ENCODE assay signal across 27 mouse cellular contexts in the genomic region with DNA sequence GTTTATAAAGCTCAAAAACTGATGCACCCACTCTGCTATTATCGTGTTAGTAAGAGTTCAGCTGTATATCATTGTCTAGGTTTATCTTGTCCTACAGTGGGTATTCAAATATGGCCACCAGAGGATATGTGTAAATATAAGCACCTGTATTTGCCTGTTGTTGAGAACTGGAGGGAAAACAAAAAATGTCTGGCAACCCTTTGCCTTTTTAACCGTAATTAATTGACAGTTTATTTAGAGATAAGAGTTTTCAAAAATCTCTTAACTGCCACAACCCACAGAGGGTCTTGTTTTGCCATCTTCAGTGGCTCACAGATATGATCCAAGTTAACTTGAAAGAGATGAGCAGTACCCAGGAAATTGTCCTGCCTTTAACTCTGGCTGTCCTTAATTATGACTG.
"Had no signal": no experiment of that assay in that cellular context is flagged by ENCODE, and none has a peak within 500 bp of the region (broad histone marks: within the 10 kb centered on the region; RNA-seq: fewer than 3 reads in every experiment).

No protein-coding gene starts in this region.

- DNase-seq: cerebellum, adult 9-10 months; cerebellum, adult 9-11 months; cerebellum, postnatal 10 days; cerebellum, postnatal 14 days; cerebellum, postnatal 25 days; cerebellum, postnatal 36 days; embryo, embryonic 11 days; forebrain, postnatal 0 days; gastrocnemius, adult 2 months; gastrocnemius, postnatal 10 days; gastrocnemius, postnatal 14 days; gastrocnemius, postnatal 25 days; gastrocnemius, postnatal 36 days; heart, adult 11 months; heart, adult 18-20 months; heart, adult 2 months had no signal

- H3K9me3 ChIP-seq: embryonic facial prominence, embryonic 10.5 days; embryonic facial prominence, embryonic 12.5 days; embryonic facial prominence, embryonic 13.5 days; embryonic facial prominence, embryonic 15.5 days; forebrain, embryonic 10.5 days; forebrain, embryonic 12.5 days; forebrain, embryonic 13.5 days; forebrain, embryonic 15.5 days had no signal

- H3K27ac ChIP-seq: embryonic facial prominence, embryonic 10.5 days; embryonic facial prominence, embryonic 12.5 days; embryonic facial prominence, embryonic 13.5 days; embryonic facial prominence, embryonic 15.5 days; forebrain, embryonic 10.5 days; forebrain, embryonic 12.5 days; forebrain, embryonic 13.5 days; forebrain, embryonic 15.5 days; gastrocnemius, adult 2 months; heart, adult 2 months had no signal

- H3K4me1 ChIP-seq: embryonic facial prominence, embryonic 12.5 days; forebrain, embryonic 10.5 days; forebrain, embryonic 12.5 days; forebrain, embryonic 13.5 days; forebrain, embryonic 15.5 days had no signal

- H3K36me3 ChIP-seq: embryonic facial prominence, embryonic 10.5 days; embryonic facial prominence, embryonic 12.5 days; embryonic facial prominence, embryonic 15.5 days; forebrain, embryonic 10.5 days; forebrain, embryonic 12.5 days; forebrain, embryonic 15.5 days had no signal

- ATAC-seq: forebrain, embryonic 13.5 days; forebrain, embryonic 14.5 days; forebrain, embryonic 15.5 days; forebrain, embryonic 16.5 days; forebrain, postnatal 0 days had no signal

- H3K4me3 ChIP-seq: embryonic facial prominence, embryonic 10.5 days; embryonic facial prominence, embryonic 12.5 days; embryonic facial prominence, embryonic 13.5 days; embryonic facial prominence, embryonic 15.5 days; erythroblast, embryonic 14.5 days; forebrain, embryonic 10.5 days; forebrain, embryonic 12.5 days; forebrain, embryonic 13.5 days; forebrain, embryonic 15.5 days; gastrocnemius, adult 2 months; heart, adult 2 months had no signal

- H3K9ac ChIP-seq: embryonic facial prominence, embryonic 12.5 days; embryonic facial prominence, embryonic 13.5 days; embryonic facial prominence, embryonic 15.5 days; forebrain, embryonic 12.5 days; forebrain, embryonic 13.5 days; forebrain, embryonic 15.5 days; forebrain, postnatal 0 days had no signal

- H3K4me2 ChIP-seq: embryonic facial prominence, embryonic 12.5 days; embryonic facial prominence, embryonic 13.5 days; embryonic facial prominence, embryonic 15.5 days; forebrain, embryonic 12.5 days; forebrain, embryonic 13.5 days; forebrain, embryonic 15.5 days had no signal

- H3K27me3 ChIP-seq: embryonic facial prominence, embryonic 12.5 days; embryonic facial prominence, embryonic 13.5 days; embryonic facial prominence, embryonic 15.5 days; forebrain, embryonic 12.5 days; forebrain, embryonic 13.5 days; forebrain, embryonic 15.5 days had no signal
